Mouse (Mus musculus) small intestine, adult 2 months (tissue): ENCODE measurements around the gene Sin3b. TPM values are rescaled to one million over a fixed set of nuclear protein-coding genes. Genes with fewer than 3 reads are reported as not detected.
"Not testable (repeated sequence)": the region's sequence is repeated elsewhere in the genome, so short reads cannot be mapped to it uniquely, and the experiment has no call there.

Source experiments
- H3K27ac ChIP-seq: fragments of 200-500 bp; 2 replicates; pipeline ENCODE4 v1.5.1; 2012; ENCODE audit warnings: low read depth, low read length, control low read depth, inconsistent platforms; ENCODE audit not compliant: insufficient read depth
- H3K27me3 ChIP-seq: fragments of 200-500 bp; 2 replicates; pipeline ENCODE4 v1.6.1; 2012; ENCODE audit warnings: mild to moderate bottlenecking, moderate library complexity, low read length, inconsistent platforms; ENCODE audit not compliant: control insufficient read depth, insufficient read depth
- H3K36me3 ChIP-seq: fragments of 200-500 bp; 2 replicates; pipeline ENCODE4 v1.6.1; 2012; ENCODE audit warnings: mild to moderate bottlenecking, low read length, control low read depth, inconsistent platforms; ENCODE audit not compliant: control insufficient read depth, insufficient read depth
- H3K4me1 ChIP-seq: fragments of 200-500 bp; 2 replicates; pipeline ENCODE4 v1.6.1; 2012; ENCODE audit warnings: low read length, inconsistent platforms, mixed read lengths; ENCODE audit not compliant: control insufficient read depth, insufficient read depth, insufficient read length
- H3K4me3 ChIP-seq: fragments of 200-500 bp; 2 replicates; pipeline ENCODE4 v1.5.1; 2012; ENCODE audit warnings: low read depth, mild to moderate bottlenecking, control low read depth, inconsistent platforms, low read length, moderate library complexity
- CTCF ChIP-seq: fragments of 200-500 bp; IDR thresholded peaks from 2 replicates; pipeline ENCODE4 v1.5.1; 2012; ENCODE audit warnings: low read depth, mild to moderate bottlenecking, control low read depth, inconsistent platforms, low read length, moderate library complexity, mixed read lengths; ENCODE audit not compliant: insufficient replicate concordance, insufficient read length; ENCODE audit errors: extremely low read depth
- POLR2A ChIP-seq: fragments of 200-500 bp; IDR thresholded peaks from 2 replicates; pipeline ENCODE4 v1.6.1; 2012; ENCODE audit warnings: low read depth, mild to moderate bottlenecking, control low read depth, inconsistent platforms, low read length, moderate library complexity
- WGBS: fragments of 180-500 bp; shearing (Covaris S2); methylation state at CpG from one replicate; pipeline ENCODE4 v1.1.7; 2018; 5-methylcytosine and 5-hydroxymethylcytosine counted together
- polyA plus RNA-seq: library from polyadenylated mRNA; depleted of rRNA; stranded (reverse); fragments of >200 nt; gene quantifications from 2 replicates; pipeline ENCODE4 v1.2.3, GENCODE M21; 2012

Sin3b gene
- polyA plus RNA-seq, 1 experiment, result 114 TPM

DNA sequence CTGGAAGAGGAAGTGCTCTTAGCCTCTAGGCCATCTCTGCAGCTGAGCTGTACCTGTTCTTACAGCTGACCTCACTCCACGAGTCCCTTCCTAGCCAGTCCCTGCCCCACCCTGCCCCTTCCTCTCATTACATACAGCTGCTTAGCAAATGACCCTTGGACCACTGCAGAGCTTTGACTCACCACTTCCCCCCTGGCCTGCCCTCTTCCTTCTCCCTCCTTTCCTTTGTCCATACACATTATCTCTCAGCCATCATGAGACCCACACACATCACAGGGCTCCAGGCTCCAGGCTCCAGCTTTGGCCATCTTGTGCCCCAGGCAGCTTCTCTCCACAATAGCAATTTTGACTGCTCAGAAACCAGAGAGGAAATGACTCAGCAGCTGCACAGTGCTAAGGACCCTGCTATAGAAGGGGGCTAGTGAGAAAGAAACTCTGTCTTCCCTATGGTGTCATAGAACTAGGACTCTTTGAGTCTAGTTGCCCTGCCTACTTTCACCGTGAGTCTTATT, 40.0 kb upstream of the Sin3b start:
- WGBS, result 17% methylated on average over 2 of the region's 2 CpGs
- Histone ChIP-seq H3K27me3 (no peaks in the 10 kb centered on the region), H3K27ac (no peak overlapping the region), H3K4me3 (no peak overlapping the region), H3K36me3 (no peaks in the 10 kb centered on the region), H3K4me1 (no peaks in the 10 kb centered on the region; the same call in 1 of the 2 replicates)
- no peak for TF ChIP-seq CTCF
- TF ChIP-seq POLR2A, result no peak

GRCm38 (mm10) chr8:72683572-72684099, 39.4 kb upstream of the Sin3b start:
- H3K4me1 ChIP-seq, H3K36me3 ChIP-seq, H3K27ac ChIP-seq, H3K4me3 ChIP-seq, H3K27me3 ChIP-seq: not testable (repeated sequence)
- WGBS, result 78% methylated on average over 5 of the region's 5 CpGs

GRCm38 (mm10) chr8:72698349-72698926, 24.6 kb upstream of the Sin3b start:
- Histone ChIP-seq H3K4me1 (no peaks in the 10 kb centered on the region), H3K36me3 (no peaks in the 10 kb centered on the region), H3K27ac (no peak overlapping the region), H3K27me3 (no peaks in the 10 kb centered on the region), H3K4me3 (no peak overlapping the region)
- 99% methylated on average over 2 of the region's 2 CpGs for WGBS
- TF ChIP-seq CTCF (no peak), POLR2A (no peak)

- Histone ChIP-seq H3K4me3 (no peak overlapping the region), H3K27ac (no peak overlapping the region), H3K4me1 (no peaks in the 10 kb centered on the region), H3K36me3 (no peaks in the 10 kb centered on the region), H3K27me3 (no peaks in the 10 kb centered on the region)
- WGBS, result 62% methylated on average over 6 of the region's 6 CpGs
- no peak for TF ChIP-seq CTCF
Measured at GRCm38 (mm10) chr8:72712569-72712968, 10.5 kb upstream of the Sin3b start.

- no peaks in the 10 kb centered on the region for H3K27me3 ChIP-seq
Measured at GRCm38 (mm10) chr8:72716594-72716993, 6.5 kb upstream of the Sin3b start.

GRCm38 (mm10) chr8:72720541-72720940, 2.5 kb upstream of the Sin3b start:
- Histone ChIP-seq H3K36me3 (peaks cover 4% of the 10 kb centered on the region; the same call in 1 of the 2 replicates), H3K27me3 (no peaks in the 10 kb centered on the region), H3K27ac (no peak overlapping the region), H3K4me1 (peaks cover 5% of the 10 kb centered on the region; the same call in 1 of the 2 replicates), H3K4me3 (no peak overlapping the region)
- no peak for TF ChIP-seq POLR2A
- no peak for TF ChIP-seq CTCF
- 13% methylated on average over 1 of the region's 1 CpGs for WGBS

More at GRCm38 (mm10) chr8:72716594-72716993, 6.5 kb upstream of the Sin3b start:
- TF ChIP-seq CTCF, result no peak
- no peaks in the 10 kb centered on the region for H3K36me3 ChIP-seq
- H3K4me3 ChIP-seq, result no peak overlapping the region
- H3K27ac ChIP-seq, result no peak overlapping the region
- WGBS, result 77% methylated on average over 5 of the region's 5 CpGs
- no peaks in the 10 kb centered on the region for H3K4me1 ChIP-seq

- TF ChIP-seq POLR2A (no peak), CTCF (no peak)
- Histone ChIP-seq H3K27me3 (no peaks in the 10 kb centered on the region), H3K4me3 (peak overlapping the region; percentile 100), H3K27ac (no peak overlapping the region), H3K36me3 (peaks cover 32% of the 10 kb centered on the region), H3K4me1 (peaks cover 5% of the 10 kb centered on the region; the same call in 1 of the 2 replicates)
- WGBS, result under 1% methylated on average over 30 of the region's 30 CpGs
Measured at GRCm38 (mm10) chr8:72723651-72724001, 541 bp downstream of the Sin3b start.
